Mouse (Mus musculus): ENCODE measurements around the gene Gm45234. TPM values are rescaled to one million over a fixed set of nuclear protein-coding genes. Genes with fewer than 3 reads are reported as not detected.

Gm45234 gene
- polyA plus RNA-seq, 1 experiment from 2014 or later: not detected

DNA sequence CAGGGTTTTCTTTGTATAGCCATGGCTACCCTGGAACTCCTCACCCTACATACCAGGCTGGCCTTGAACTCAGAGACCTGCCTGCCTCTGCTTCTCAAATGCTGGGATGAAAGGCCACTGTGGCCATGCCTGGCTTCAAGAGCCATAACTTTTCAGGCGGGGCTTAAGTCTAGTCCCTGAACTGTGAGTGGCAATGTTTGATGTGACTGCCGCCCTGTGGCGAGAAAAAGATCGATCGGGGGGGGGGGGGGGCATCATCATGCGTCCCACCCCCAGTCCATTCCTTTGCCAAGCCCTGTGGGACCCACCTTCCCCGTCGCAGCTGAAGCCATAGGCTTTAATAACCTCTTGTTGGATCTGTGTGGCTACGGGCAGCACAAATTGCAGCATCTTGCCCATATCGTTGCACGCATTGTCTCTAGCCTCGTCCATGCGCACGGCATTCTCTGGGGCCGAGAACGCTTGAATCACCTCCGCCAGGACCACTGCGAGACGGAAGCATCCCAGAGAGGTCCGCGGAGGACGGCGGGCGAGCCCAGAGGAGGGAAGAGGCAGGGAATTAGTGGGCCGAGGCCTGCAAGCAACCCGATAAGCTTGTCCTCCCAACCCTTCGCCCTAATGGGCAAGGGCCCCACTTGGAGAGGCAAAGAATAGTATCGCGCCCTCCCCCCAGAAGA, 15.5 kb downstream of the Gm45234 start:
- DNase-seq (ENCODE audit: low spot score): peak; percentile 88
- Histone ChIP-seq H3K27ac (replicated peaks; ENCODE audit: low read depth, low read length) (peak overlapping the region; percentile 97), H3K27me3 (replicated peaks; ENCODE audit: control insufficient read depth, insufficient read depth, low read length) (no peaks in the 10 kb centered on the region), H3K4me3 (ENCODE audit: low read depth, low read length) (peak overlapping the region; percentile 54), H3K4me1 (ENCODE audit: control insufficient read depth, insufficient read depth, low read length) (peaks cover 18% of the 10 kb centered on the region), H3K36me3 (ENCODE audit: control insufficient read depth, insufficient read depth, low read length) (peaks cover 31% of the 10 kb centered on the region), H3K9ac (ENCODE audit: low read depth, low read length) (peak overlapping the region; percentile 86), H3K4me2 (ENCODE audit: low read depth, low read length) (peak overlapping the region; percentile 87), H3K9me3 (ENCODE audit: control insufficient read depth, low read length) (no peaks in the 10 kb centered on the region)
- peak; percentile 14 for ATAC-seq (ENCODE audit: low read depth)
- WGBS: 1% methylated on average over 28 of the region's 29 CpGs

DNA sequence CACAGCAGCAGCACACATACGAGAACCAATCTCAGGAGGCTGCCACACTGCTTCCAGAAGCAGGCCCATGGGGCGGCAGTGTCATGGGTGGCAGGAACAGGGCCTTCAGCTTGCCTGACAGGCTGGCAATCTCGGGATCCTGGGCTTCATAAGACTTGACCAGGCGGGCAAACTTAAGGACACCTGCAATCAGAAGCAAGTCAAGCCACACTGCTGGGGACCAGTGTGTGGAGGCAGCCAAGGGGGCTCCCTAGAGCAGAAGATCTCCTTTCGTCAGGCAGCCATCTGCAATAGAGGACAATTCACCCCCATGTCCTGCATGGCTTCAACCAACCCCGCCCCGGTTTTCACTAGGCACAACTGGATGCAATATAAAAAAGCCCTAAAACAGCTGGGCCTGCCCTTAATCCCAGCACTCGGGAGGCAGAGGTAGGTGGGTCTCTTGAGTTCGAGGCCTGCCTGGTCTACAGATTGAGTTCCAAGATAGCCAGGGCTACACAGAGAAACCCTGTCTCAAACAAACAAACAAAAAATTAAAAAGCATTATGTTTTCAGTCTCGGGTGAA, 16.5 kb downstream of the Gm45234 start:
- H3K27me3 ChIP-seq (replicated peaks; ENCODE audit: control insufficient read depth, insufficient read depth, low read length): no peaks in the 10 kb centered on the region
- peak overlapping the region; percentile 97; the same call in 1 of the 2 replicates for H3K27ac ChIP-seq (replicated peaks; ENCODE audit: low read depth, low read length)
- 83% methylated on average over 10 of the region's 10 CpGs for WGBS
- no peak overlapping the region for H3K4me3 ChIP-seq (ENCODE audit: low read depth, low read length)
- peak overlapping the region; percentile 87; the same call in 1 of the 2 replicates for H3K4me2 ChIP-seq (ENCODE audit: low read depth, low read length)
- no peak overlapping the region for H3K9ac ChIP-seq (ENCODE audit: low read depth, low read length)
- H3K4me1 ChIP-seq (ENCODE audit: control insufficient read depth, insufficient read depth, low read length): peaks cover 16% of the 10 kb centered on the region
- peaks cover 22% of the 10 kb centered on the region for H3K36me3 ChIP-seq (ENCODE audit: control insufficient read depth, insufficient read depth, low read length)
- DNase-seq (ENCODE audit: low spot score) (no peak), ATAC-seq (ENCODE audit: low read depth) (no peak)
- H3K9me3 ChIP-seq (ENCODE audit: control insufficient read depth, low read length): no peaks in the 10 kb centered on the region

DNA sequence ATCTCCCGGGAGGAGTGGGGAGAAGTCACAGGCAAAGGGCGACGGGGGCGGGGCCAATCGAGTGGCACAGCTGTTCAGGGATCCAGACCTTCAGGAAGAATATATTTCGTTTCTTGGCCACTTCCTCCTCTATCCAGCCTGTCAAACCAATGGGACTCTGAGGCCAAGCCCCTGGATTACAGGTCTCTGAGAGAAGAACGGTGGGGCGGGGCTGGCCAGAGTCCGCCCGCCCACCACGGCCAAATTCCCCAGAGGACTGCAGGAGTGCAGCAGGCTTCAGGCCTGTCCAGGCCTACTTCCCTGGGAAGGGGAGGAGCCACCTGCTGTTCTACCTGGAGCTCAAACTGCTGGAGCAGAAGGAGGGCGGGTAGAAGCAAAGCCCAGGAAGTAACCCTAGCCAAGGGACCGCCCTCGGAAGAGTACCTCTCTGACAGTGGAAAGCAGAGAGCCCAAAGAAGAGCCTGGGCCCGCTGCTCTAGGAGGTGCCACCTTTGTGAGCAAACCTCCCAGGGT, 17.3 kb downstream of the Gm45234 start, which contains the start of gene Ptpn6:
TSS of gene Ptpn6 (minus strand) at position 204 of the 513 bp plus-strand sequence.
- peak within 1 kb of the TSS; percentile 2; the same call in 1 of the 2 replicates for H3K9ac ChIP-seq (ENCODE audit: low read depth, low read length)
- peak within 1 kb of the TSS; percentile 2; the same call in 1 of the 2 replicates for H3K4me2 ChIP-seq (ENCODE audit: low read depth, low read length)
- ATAC-seq (ENCODE audit: low read depth) (peak; percentile 56), DNase-seq (ENCODE audit: low spot score) (peak; percentile 87)
- H3K27me3 ChIP-seq (replicated peaks; ENCODE audit: control insufficient read depth, insufficient read depth, low read length): no peaks in the 10 kb centered on the region
- WGBS: 26% methylated on average over 13 of the region's 15 CpGs
- H3K27ac ChIP-seq (replicated peaks; ENCODE audit: low read depth, low read length): peak within 1 kb of the TSS; percentile 97
- H3K9me3 ChIP-seq (ENCODE audit: control insufficient read depth, low read length): no peaks in the 10 kb centered on the region
- H3K4me1 ChIP-seq (ENCODE audit: control insufficient read depth, insufficient read depth, low read length): peaks cover 16% of the 10 kb centered on the region
- H3K36me3 ChIP-seq (ENCODE audit: control insufficient read depth, insufficient read depth, low read length): peaks cover 14% of the 10 kb centered on the region
- H3K4me3 ChIP-seq (ENCODE audit: low read depth, low read length): no peak within 1 kb of the TSS

DNA sequence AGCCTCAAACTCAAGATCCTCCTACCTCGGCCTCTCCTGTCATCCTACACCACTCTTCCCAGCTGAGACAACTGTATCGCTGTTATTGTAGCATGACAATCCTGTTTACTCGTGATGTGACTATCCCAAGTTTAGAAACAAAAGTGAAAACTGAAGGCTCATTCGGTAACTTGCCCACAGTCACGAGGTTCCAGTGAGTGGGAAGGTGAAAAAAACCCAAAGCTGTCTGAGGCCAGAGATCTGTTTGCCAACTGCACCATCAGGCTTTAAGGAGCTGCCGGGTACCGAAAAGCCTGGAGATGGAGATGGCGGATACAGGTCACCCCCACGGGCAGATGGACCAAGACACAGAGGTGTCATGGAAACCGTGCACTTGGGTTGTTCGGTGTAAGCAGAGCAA, 18.8 kb downstream of the Gm45234 start:
- Histone ChIP-seq H3K27ac (replicated peaks; ENCODE audit: low read depth, low read length) (no peak overlapping the region), H3K4me3 (ENCODE audit: low read depth, low read length) (no peak overlapping the region), H3K9ac (ENCODE audit: low read depth, low read length) (no peak overlapping the region), H3K9me3 (ENCODE audit: control insufficient read depth, low read length) (no peaks in the 10 kb centered on the region), H3K36me3 (ENCODE audit: control insufficient read depth, insufficient read depth, low read length) (no peaks in the 10 kb centered on the region), H3K4me1 (ENCODE audit: control insufficient read depth, insufficient read depth, low read length) (peaks cover 16% of the 10 kb centered on the region), H3K27me3 (replicated peaks; ENCODE audit: control insufficient read depth, insufficient read depth, low read length) (no peaks in the 10 kb centered on the region), H3K4me2 (ENCODE audit: low read depth, low read length) (no peak overlapping the region)
- ATAC-seq (ENCODE audit: low read depth) (no peak), DNase-seq (ENCODE audit: low spot score) (no peak)
- 90% methylated on average over 11 of the region's 11 CpGs for WGBS

DNA sequence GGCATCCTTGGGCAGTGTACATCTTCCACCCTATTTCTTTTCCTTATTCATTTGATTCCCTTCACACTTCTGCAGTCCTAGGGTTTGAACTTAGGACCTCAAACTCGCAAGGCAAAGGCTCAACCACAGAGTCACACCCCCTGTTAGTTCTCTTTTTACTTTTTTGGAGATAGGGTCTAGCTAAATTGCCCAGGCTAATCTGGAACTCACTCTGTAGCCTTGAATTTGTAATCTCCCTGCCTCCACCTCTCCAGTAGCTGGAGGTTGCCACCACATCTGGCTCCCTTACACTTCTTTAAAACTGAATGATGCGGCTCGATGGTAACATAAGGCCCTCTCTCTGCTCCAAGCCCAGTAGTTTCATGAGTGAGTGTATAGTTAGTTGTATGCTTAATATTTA, 21.4 kb downstream of the Gm45234 start:
- H3K4me1 ChIP-seq (ENCODE audit: control insufficient read depth, insufficient read depth, low read length): peaks cover 8% of the 10 kb centered on the region
- DNase-seq (ENCODE audit: low spot score): no peak
- H3K9me3 ChIP-seq (ENCODE audit: control insufficient read depth, low read length): no peaks in the 10 kb centered on the region
- no peak overlapping the region for H3K27ac ChIP-seq (replicated peaks; ENCODE audit: low read depth, low read length)
- H3K9ac ChIP-seq (ENCODE audit: low read depth, low read length): no peak overlapping the region
- no peak overlapping the region for H3K4me3 ChIP-seq (ENCODE audit: low read depth, low read length)
- no peak for ATAC-seq (ENCODE audit: low read depth)
- no peaks in the 10 kb centered on the region for H3K27me3 ChIP-seq (replicated peaks; ENCODE audit: control insufficient read depth, insufficient read depth, low read length)
- no peaks in the 10 kb centered on the region for H3K36me3 ChIP-seq (ENCODE audit: control insufficient read depth, insufficient read depth, low read length)
- WGBS: 84% methylated on average over 3 of the region's 3 CpGs
- H3K4me2 ChIP-seq (ENCODE audit: low read depth, low read length): no peak overlapping the region

DNA sequence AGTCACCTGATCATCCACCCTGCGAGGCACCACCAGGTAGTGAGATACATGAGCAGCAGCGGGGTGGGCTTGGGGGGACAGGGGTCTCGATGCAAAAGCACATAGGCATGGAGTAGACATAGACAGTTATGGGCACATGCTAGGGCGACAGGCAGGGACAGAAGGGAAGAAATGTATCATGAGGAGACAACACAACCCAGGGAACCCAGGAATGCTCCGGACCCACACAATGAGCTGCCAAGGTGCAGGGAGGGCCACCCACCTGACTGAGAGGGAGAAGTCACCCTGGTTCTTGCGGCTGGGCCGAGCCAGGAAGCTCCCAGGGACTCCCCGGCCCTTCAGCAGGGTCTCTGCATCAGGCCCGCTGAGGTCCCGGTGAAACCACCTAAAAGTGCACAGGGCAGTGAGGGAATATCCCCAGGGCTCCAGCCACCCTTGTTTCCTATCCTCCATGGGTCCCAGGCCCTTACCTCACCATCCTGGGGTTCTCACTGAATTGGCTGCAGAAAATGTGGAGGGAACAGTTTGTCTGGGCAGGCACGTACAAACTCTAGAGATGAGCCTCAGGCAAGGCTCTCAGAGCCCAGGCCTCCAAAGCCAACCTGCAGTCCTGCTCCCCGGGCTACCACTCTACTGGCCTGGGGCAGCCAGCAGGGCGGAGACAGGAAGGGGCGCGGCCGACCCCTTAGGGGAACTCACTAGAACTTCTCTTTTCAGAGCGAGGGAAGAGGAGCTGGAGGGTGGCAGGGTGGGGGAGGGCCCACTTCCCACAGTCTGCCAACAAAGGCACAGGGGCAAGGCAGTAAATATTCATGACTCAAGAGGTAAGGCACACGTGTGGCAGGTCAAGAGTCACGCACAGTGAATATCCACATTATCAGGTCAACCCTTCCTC, 23.1 kb downstream of the Gm45234 start:
- H3K27me3 ChIP-seq (replicated peaks; ENCODE audit: control insufficient read depth, insufficient read depth, low read length): no peaks in the 10 kb centered on the region
- H3K27ac ChIP-seq (replicated peaks; ENCODE audit: low read depth, low read length): no peak overlapping the region
- 44% methylated on average over 16 of the region's 19 CpGs for WGBS
- H3K9ac ChIP-seq (ENCODE audit: low read depth, low read length): no peak overlapping the region
- no peak overlapping the region for H3K4me2 ChIP-seq (ENCODE audit: low read depth, low read length)
- no peaks in the 10 kb centered on the region for H3K4me1 ChIP-seq (ENCODE audit: control insufficient read depth, insufficient read depth, low read length)
- ATAC-seq (ENCODE audit: low read depth): no peak
- no peaks in the 10 kb centered on the region for H3K36me3 ChIP-seq (ENCODE audit: control insufficient read depth, insufficient read depth, low read length)
- H3K9me3 ChIP-seq (ENCODE audit: control insufficient read depth, low read length): no peaks in the 10 kb centered on the region
- H3K4me3 ChIP-seq (ENCODE audit: low read depth, low read length): no peak overlapping the region
- no peak for DNase-seq (ENCODE audit: low spot score)

DNA sequence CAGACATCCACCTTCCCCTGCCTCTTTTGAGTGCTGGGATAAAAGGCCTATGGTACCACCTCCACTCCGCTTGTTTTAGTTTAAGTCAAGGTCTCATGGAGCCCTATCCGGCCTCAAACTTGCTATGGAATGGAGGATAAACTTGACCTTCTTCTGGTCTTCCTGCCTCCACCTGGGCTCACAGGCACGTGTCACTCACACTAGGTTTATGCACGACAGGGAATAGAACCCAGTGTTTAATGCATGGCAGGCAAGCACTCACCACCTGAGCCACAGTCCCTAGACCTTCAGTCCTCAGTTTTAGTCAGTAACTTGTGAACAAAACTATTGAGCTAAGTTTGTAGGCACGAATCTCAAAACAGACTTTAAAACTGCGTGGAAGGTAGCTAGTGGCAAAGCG, 24.8 kb downstream of the Gm45234 start:
- DNase-seq (ENCODE audit: low spot score) (no peak), ATAC-seq (ENCODE audit: low read depth) (no peak)
- Histone ChIP-seq H3K27me3 (replicated peaks; ENCODE audit: control insufficient read depth, insufficient read depth, low read length) (no peaks in the 10 kb centered on the region), H3K27ac (replicated peaks; ENCODE audit: low read depth, low read length) (no peak overlapping the region), H3K9me3 (ENCODE audit: control insufficient read depth, low read length) (no peaks in the 10 kb centered on the region), H3K9ac (ENCODE audit: low read depth, low read length) (no peak overlapping the region), H3K4me3 (ENCODE audit: low read depth, low read length) (no peak overlapping the region), H3K36me3 (ENCODE audit: control insufficient read depth, insufficient read depth, low read length) (no peaks in the 10 kb centered on the region), H3K4me2 (ENCODE audit: low read depth, low read length) (no peak overlapping the region), H3K4me1 (ENCODE audit: control insufficient read depth, insufficient read depth, low read length) (no peaks in the 10 kb centered on the region)
- WGBS: 79% methylated on average over 7 of the region's 7 CpGs

DNA sequence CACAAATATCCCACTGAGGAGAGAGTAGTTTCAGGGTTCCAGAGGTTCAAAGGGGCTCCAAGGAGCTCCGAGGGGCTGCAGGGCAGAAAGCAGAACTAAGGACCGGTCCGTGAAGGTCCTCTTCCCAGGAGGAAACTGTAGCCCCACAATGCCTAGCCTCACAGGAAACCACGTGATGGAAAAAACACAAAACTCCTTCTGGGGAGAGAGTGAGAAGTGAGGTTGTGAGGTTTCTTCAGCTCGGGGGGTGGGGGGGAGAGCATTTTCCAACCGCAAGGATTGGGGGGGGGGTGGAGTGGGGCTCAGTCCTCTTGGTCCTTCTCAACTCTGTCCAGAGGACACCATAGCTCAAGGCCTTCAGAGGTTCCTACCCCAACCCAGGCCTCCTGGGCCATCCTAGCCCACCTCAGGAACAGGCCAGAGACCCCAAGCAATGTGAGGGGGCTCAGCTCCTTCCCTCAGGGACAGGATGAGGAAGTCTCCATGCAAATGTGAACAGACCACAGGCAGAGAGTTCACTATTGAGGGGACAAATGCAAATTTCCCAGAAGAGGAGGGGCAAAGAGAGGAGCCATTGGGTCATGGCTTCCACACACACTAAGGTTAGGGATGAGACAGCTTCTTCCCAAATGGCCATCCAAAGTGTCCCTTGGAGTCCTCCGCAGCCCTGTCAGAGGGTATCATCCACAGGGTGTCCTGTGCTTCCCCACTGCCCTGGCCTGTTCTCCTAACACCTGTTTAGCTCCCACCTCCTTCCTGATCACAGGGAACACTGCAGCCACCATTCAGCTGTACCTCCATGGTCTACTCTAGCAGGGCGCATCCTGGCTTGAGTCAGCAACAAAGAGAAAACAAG, 25.7 kb downstream of the Gm45234 start:
- ATAC-seq (ENCODE audit: low read depth): no peak
- no peak overlapping the region for H3K27ac ChIP-seq (replicated peaks; ENCODE audit: low read depth, low read length)
- WGBS: 73% methylated on average over 8 of the region's 8 CpGs
- H3K36me3 ChIP-seq (ENCODE audit: control insufficient read depth, insufficient read depth, low read length): no peaks in the 10 kb centered on the region
- H3K4me2 ChIP-seq (ENCODE audit: low read depth, low read length): no peak overlapping the region
- H3K9ac ChIP-seq (ENCODE audit: low read depth, low read length): no peak overlapping the region
- H3K4me3 ChIP-seq (ENCODE audit: low read depth, low read length): no peak overlapping the region
- DNase-seq (ENCODE audit: low spot score): no peak
- H3K27me3 ChIP-seq (replicated peaks; ENCODE audit: control insufficient read depth, insufficient read depth, low read length): no peaks in the 10 kb centered on the region
- no peaks in the 10 kb centered on the region for H3K4me1 ChIP-seq (ENCODE audit: control insufficient read depth, insufficient read depth, low read length)
- no peaks in the 10 kb centered on the region for H3K9me3 ChIP-seq (ENCODE audit: control insufficient read depth, low read length)

Measured in embryonic facial prominence, embryonic 14.5 days (tissue).